Mouse (Mus musculus) hindbrain, embryonic 12.5 days (tissue): ENCODE data around the gene She. TPM values are rescaled to one million over a fixed set of nuclear protein-coding genes. Genes with fewer than 3 reads are reported as not detected.

Experiments
- ATAC-seq: fragments of 200-750 bp; cut with Nextera tagmentation; 2 replicates; pipeline ENCODE4 v1.8.0; 2017; ENCODE audit warnings: moderate TSS enrichment; ENCODE audit not compliant: low FRiP score
- H3K27ac ChIP-seq: fragments of 300-500 bp; sonication (generic); 2 replicates; pipeline ENCODE4 v1.5.1; 2016; ENCODE audit warnings: mild to moderate bottlenecking
- H3K27me3 ChIP-seq: fragments of 300-500 bp; sonication (generic); 2 replicates; pipeline ENCODE4 v1.6.1; 2016; ENCODE audit warnings: mild to moderate bottlenecking
- H3K36me3 ChIP-seq: fragments of 300-500 bp; sonication (generic); 2 replicates; pipeline ENCODE4 v1.6.1; 2016; ENCODE audit warnings: mild to moderate bottlenecking
- H3K4me1 ChIP-seq: fragments of 300-500 bp; sonication (generic); 2 replicates; pipeline ENCODE4 v1.6.1; 2016
- H3K4me2 ChIP-seq: fragments of 300-500 bp; sonication (generic); replicated peaks from 2 replicates; pipeline ENCODE4 v1.6.1; 2016; ENCODE audit warnings: mild to moderate bottlenecking
- H3K4me3 ChIP-seq: fragments of 300-500 bp; sonication (generic); 2 replicates; pipeline ENCODE4 v1.5.1; 2016; ENCODE audit warnings: mild to moderate bottlenecking
- H3K9ac ChIP-seq: fragments of 300-500 bp; sonication (generic); 2 replicates; pipeline ENCODE4 v1.6.1; 2016; ENCODE audit warnings: mild to moderate bottlenecking, moderate library complexity
- H3K9me3 ChIP-seq: fragments of 300-500 bp; sonication (generic); replicated peaks from 2 replicates; pipeline ENCODE4 v1.6.1; 2016; ENCODE audit warnings: mild to moderate bottlenecking
- WGBS: fragments of 180-500 bp; shearing (Covaris S2); methylation state at CpG from one replicate; pipeline ENCODE4 v1.1.7; 2016; 5-methylcytosine and 5-hydroxymethylcytosine counted together
- polyA plus RNA-seq: library from polyadenylated mRNA; unstranded; fragments of >200 nt; fragmentation: Nextera tagmentation; extraction: Ambion mirVana; gene quantifications from 2 replicates; pipeline ENCODE4 v1.2.1, GENCODE M21; 2016

The She gene
- polyA plus RNA-seq, 1 experiment from 2014 or later = 3.4 TPM

GRCm38 (mm10) chr3:89819897-89820296 is 11.3 kb upstream of the She start:
- no peak overlapping the region for H3K4me3 ChIP-seq
- no peak for ATAC-seq
- no peaks in the 10 kb centered on the region for H3K9me3 ChIP-seq
- no peak overlapping the region for H3K4me2 ChIP-seq
- no peak overlapping the region for H3K9ac ChIP-seq
- no peaks in the 10 kb centered on the region for H3K4me1 ChIP-seq
- no peaks in the 10 kb centered on the region for H3K36me3 ChIP-seq
- 0 out of 2 replicates have a peak, but pooled peaks cover 2% of the 10 kb centered on the region for H3K27me3 ChIP-seq
- H3K27ac ChIP-seq = no peak overlapping the region
- WGBS = 68% methylated on average over 7 of the region's 7 CpGs

GRCm38 (mm10) chr3:89820311-89821095 is 10.7 kb upstream of the She start:
- Histone ChIP-seq H3K36me3 (no peaks in the 10 kb centered on the region), H3K27me3 (0 out of 2 replicates have a peak, but pooled peaks cover 2% of the 10 kb centered on the region), H3K4me2 (no peak overlapping the region), H3K27ac (no peak overlapping the region), H3K9me3 (no peaks in the 10 kb centered on the region), H3K9ac (no peak overlapping the region), H3K4me1 (no peaks in the 10 kb centered on the region), H3K4me3 (no peak overlapping the region)
- 87% methylated on average over 12 of the region's 12 CpGs for WGBS
- no peak for ATAC-seq

GRCm38 (mm10) chr3:89821096-89821513 is 10.1 kb upstream of the She start:
- 0 out of 2 replicates have a peak, but pooled peaks cover 2% of the 10 kb centered on the region for H3K27me3 ChIP-seq
- H3K9ac ChIP-seq = no peak overlapping the region
- no peaks in the 10 kb centered on the region for H3K9me3 ChIP-seq
- no peak for ATAC-seq
- H3K4me2 ChIP-seq = no peak overlapping the region
- H3K4me1 ChIP-seq = no peaks in the 10 kb centered on the region
- H3K27ac ChIP-seq = no peak overlapping the region
- H3K4me3 ChIP-seq = no peak overlapping the region
- H3K36me3 ChIP-seq = no peaks in the 10 kb centered on the region
- 92% methylated on average over 11 of the region's 11 CpGs for WGBS

- H3K4me1 ChIP-seq = no peaks in the 10 kb centered on the region
- 77% methylated on average over 10 of the region's 10 CpGs for WGBS
- no peak overlapping the region for H3K4me3 ChIP-seq
- H3K27me3 ChIP-seq = 0 out of 2 replicates have a peak, but pooled peaks cover 2% of the 10 kb centered on the region
- H3K36me3 ChIP-seq = no peaks in the 10 kb centered on the region
- no peaks in the 10 kb centered on the region for H3K9me3 ChIP-seq
- no peak overlapping the region for H3K27ac ChIP-seq
- H3K9ac ChIP-seq = no peak overlapping the region
- H3K4me2 ChIP-seq = no peak overlapping the region
- no peak for ATAC-seq
These were observed 9.4 kb upstream of the She start for GRCm38 (mm10) chr3:89821548-89822480.

GRCm38 (mm10) chr3:89823594-89823993 is 7.6 kb upstream of the She start:
- H3K4me1 ChIP-seq = no peaks in the 10 kb centered on the region
- peaks cover 9% of the 10 kb centered on the region; the same call in 1 of the 2 replicates for H3K27me3 ChIP-seq
- H3K4me2 ChIP-seq = no peak overlapping the region
- no peak overlapping the region for H3K27ac ChIP-seq
- no peak overlapping the region for H3K9ac ChIP-seq
- no peaks in the 10 kb centered on the region for H3K9me3 ChIP-seq
- no peak overlapping the region for H3K4me3 ChIP-seq
- no peak for ATAC-seq
- H3K36me3 ChIP-seq = no peaks in the 10 kb centered on the region
- 68% methylated on average over 2 of the region's 2 CpGs for WGBS

- H3K4me1 ChIP-seq = peaks cover 6% of the 10 kb centered on the region; the same call in 1 of the 2 replicates
- WGBS = 75% methylated on average over 3 of the region's 3 CpGs
- H3K36me3 ChIP-seq = no peaks in the 10 kb centered on the region
- no peak overlapping the region for H3K4me3 ChIP-seq
- no peak overlapping the region for H3K4me2 ChIP-seq
- ATAC-seq = no peak
- H3K27ac ChIP-seq = no peak overlapping the region
- no peak overlapping the region for H3K9ac ChIP-seq
- H3K27me3 ChIP-seq = peaks cover 33% of the 10 kb centered on the region
- H3K9me3 ChIP-seq = no peaks in the 10 kb centered on the region
These were observed 4.9 kb upstream of the She start for GRCm38 (mm10) chr3:89826295-89826694.

GRCm38 (mm10) chr3:89835362-89835761 is 4.2 kb downstream of the She start:
- Histone ChIP-seq H3K4me1 (peaks cover 11% of the 10 kb centered on the region; the same call in 1 of the 2 replicates), H3K4me2 (no peak overlapping the region), H3K27me3 (peaks cover 42% of the 10 kb centered on the region), H3K9ac (no peak overlapping the region), H3K4me3 (no peak overlapping the region), H3K9me3 (no peaks in the 10 kb centered on the region), H3K36me3 (no peaks in the 10 kb centered on the region), H3K27ac (no peak overlapping the region)
- 50% methylated on average over 8 of the region's 8 CpGs for WGBS
- ATAC-seq = no peak

GRCm38 (mm10) chr3:89842258-89842657 is 11.1 kb downstream of the She start:
- Histone ChIP-seq H3K27me3 (no peaks in the 10 kb centered on the region), H3K9me3 (0 out of 2 replicates have a peak, but pooled peaks cover 4% of the 10 kb centered on the region), H3K4me2 (no peak overlapping the region), H3K4me3 (no peak overlapping the region), H3K9ac (no peak overlapping the region), H3K4me1 (no peaks in the 10 kb centered on the region), H3K36me3 (no peaks in the 10 kb centered on the region), H3K27ac (no peak overlapping the region)
- no peak for ATAC-seq
- WGBS = 75% methylated on average over 4 of the region's 4 CpGs

GRCm38 (mm10) chr3:89843148-89843547 is 12.0 kb downstream of the She start:
- WGBS = 71% methylated on average over 9 of the region's 9 CpGs
- Histone ChIP-seq H3K27ac (no peak overlapping the region), H3K36me3 (no peaks in the 10 kb centered on the region), H3K4me1 (no peaks in the 10 kb centered on the region), H3K27me3 (no peaks in the 10 kb centered on the region), H3K9me3 (0 out of 2 replicates have a peak, but pooled peaks cover 4% of the 10 kb centered on the region), H3K4me3 (no peak overlapping the region), H3K4me2 (no peak overlapping the region), H3K9ac (no peak overlapping the region)
- ATAC-seq = no peak

GRCm38 (mm10) chr3:89845814-89846213 is 14.6 kb downstream of the She start:
- H3K9me3 ChIP-seq = 0 out of 2 replicates have a peak, but pooled peaks cover 4% of the 10 kb centered on the region
- H3K4me1 ChIP-seq = no peaks in the 10 kb centered on the region
- ATAC-seq = no peak
- no peak overlapping the region for H3K4me3 ChIP-seq
- no peaks in the 10 kb centered on the region for H3K27me3 ChIP-seq
- WGBS = 81% methylated on average over 9 of the region's 9 CpGs
- no peaks in the 10 kb centered on the region for H3K36me3 ChIP-seq
- no peak overlapping the region for H3K4me2 ChIP-seq
- H3K9ac ChIP-seq = no peak overlapping the region
- H3K27ac ChIP-seq = no peak overlapping the region

- Histone ChIP-seq H3K9me3 (0 out of 2 replicates have a peak, but pooled peaks cover 3% of the 10 kb centered on the region), H3K9ac (no peak overlapping the region), H3K4me2 (no peak overlapping the region), H3K27me3 (no peaks in the 10 kb centered on the region), H3K36me3 (no peaks in the 10 kb centered on the region), H3K4me3 (no peak overlapping the region), H3K27ac (no peak overlapping the region), H3K4me1 (no peaks in the 10 kb centered on the region)
- WGBS = 81% methylated on average over 3 of the region's 3 CpGs
- no peak for ATAC-seq
These were observed 16.0 kb downstream of the She start for GRCm38 (mm10) chr3:89847126-89847525.

GRCm38 (mm10) chr3:89847596-89847995 is 16.4 kb downstream of the She start:
- H3K27me3 ChIP-seq = no peaks in the 10 kb centered on the region
- 92% methylated on average over 6 of the region's 6 CpGs for WGBS
- ATAC-seq = no peak

More at GRCm38 (mm10) chr3:89847596-89847995, 16.4 kb downstream of the She start:
- no peaks in the 10 kb centered on the region for H3K4me1 ChIP-seq
- no peak overlapping the region for H3K4me3 ChIP-seq
- no peaks in the 10 kb centered on the region for H3K9me3 ChIP-seq
- H3K4me2 ChIP-seq = no peak overlapping the region
- H3K9ac ChIP-seq = no peak overlapping the region
- H3K27ac ChIP-seq = no peak overlapping the region
- H3K36me3 ChIP-seq = no peaks in the 10 kb centered on the region
